Mouse (Mus musculus) fibroblast of lung, adult 2 months (primary cell): Measurements from ENCODE around the gene Rab36.
A peak's percentile ranks its signal among the peaks of the same experiment; 100 is the strongest.

Source experiments
- DNase-seq: peaks from one replicate; pipeline ENCODE4 v3.0.0-alpha.2; 2011; ENCODE audit warnings: low read depth

Gene Rab36

DNA sequence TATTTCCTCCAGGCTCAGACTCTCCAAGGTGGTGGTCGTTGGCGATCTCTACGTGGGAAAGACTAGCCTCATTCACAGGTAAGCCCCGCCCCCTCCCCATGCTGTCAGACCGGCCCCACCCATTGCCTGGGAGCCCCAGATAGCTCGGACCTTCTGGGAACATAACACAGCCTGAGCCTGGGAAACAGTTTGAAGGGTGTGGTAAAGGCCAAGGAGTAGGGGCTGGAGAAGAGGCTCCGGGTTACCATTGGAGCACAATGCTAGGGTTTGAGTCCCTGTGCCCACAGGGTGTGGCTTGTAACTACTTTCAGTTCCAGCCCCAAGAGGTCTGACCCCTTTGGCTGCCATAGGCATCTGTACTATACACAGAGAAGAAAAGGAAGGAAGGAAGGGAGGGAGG lies 7.6 kb downstream of the Rab36 start:
- DNase-seq = no peak

DNA sequence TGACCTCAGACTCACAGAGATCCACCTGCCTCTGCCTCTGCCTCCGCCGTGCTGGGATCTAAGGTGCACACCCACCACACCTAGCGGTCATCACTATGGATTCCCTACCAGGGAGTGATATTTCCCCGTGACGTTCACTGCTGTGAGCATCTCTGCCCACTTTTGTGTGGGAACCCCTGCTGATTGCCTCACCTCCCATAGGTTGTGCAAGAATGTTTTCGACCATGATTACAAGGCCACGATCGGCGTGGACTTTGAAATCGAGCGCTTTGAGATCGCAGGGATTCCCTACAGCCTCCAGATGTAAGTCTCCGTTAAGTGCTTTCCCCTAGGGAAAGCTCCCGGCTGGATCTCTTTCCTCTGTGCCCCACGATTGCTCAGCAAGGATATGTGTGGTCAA lies 9.0 kb downstream of the Rab36 start:
- no peak for DNase-seq

DNA sequence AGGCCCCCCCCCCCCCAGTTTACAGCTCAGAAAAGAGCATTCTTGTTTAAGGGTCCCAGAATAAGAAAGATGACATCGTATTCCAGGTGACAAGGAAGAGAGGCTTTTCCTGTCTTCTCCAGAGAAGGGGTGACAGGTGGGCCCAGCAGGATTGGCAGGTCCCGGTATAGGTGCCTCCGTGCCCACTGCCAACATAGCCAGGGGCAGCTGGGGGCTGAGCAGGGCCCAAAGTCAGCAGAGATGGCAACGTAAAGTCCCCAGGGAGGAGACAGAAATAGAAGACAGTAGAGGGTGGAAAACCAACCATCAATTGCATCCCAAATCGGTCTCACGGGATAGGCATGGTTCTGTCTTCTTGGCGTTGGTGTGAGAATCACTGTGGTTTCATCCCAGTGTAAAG lies 11.9 kb downstream of the Rab36 start:
- DNase-seq = no peak

DNA sequence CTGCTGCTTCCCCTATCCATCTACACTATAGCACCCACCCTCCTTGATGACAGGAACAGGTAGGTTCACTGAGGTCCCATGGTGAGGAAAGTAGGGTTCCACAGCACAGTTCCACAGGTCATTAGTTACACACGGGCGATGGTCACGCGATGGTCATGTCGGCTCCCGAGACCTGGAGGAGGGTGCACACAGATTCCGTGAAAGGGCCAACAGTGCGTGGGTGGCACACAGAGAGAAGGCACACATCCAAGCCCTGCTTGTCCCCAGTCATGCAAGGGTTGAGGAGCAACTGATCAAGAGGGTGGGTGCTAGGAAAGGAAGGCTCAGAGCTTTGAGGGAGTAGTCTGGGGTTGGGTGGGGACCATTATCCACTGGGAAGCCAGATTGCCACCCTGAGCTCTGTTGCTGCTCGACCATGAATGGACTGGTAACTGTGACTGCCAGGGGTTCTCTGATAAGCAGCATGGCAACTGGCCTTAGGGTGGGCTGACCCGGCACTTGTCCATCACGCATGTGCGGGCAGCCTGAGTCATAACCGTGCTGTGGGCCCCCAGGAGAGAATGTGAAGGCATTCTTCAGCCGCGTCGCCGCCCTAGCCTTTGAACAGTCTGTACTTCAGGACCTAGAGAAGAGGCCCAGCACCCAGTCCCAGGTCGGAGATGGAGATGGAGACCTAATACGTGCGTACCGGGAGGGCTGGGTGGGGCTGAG lies 14.7 kb downstream of the Rab36 start:
- no peak for DNase-seq

DNA sequence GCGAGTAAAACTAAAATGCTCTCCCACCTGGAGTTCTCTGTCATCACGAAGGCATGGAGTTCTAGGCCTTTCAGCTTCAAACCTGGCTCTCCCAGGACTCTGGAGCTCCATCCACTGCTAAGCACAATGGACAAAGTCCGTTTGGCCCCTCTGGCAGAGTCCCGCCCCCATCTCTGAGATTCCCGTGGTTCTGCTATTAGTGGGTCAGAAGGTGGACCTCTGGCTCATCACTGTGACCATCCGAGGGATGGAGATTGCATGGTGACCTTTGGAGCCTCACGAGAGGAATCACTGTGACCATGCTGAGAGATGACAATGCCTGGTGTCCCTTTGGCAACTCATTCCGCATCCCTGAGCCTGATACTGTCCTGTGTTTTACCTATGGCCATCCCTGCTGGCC lies 16.0 kb downstream of the Rab36 start:
- DNase-seq = no peak

DNA sequence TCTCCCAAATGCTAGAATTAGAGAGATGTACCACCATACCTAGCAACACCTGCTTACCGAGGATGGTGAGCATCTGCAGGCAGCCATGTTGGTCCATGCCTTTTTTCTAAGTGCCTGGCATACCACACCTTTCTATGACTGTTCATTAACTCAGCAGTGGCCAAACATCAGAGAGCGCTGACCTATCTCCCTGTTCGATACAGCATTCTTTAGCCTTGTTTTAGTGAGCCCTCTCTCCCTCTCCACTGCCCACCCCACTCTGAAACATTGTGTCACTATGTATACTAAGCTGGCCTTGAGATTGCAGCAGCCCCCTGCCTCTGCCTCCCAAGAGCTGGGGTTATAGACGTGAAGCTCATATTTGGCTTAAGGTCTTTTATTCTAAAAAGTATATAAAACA lies 16.8 kb downstream of the Rab36 start:
- DNase-seq = no peak

DNA sequence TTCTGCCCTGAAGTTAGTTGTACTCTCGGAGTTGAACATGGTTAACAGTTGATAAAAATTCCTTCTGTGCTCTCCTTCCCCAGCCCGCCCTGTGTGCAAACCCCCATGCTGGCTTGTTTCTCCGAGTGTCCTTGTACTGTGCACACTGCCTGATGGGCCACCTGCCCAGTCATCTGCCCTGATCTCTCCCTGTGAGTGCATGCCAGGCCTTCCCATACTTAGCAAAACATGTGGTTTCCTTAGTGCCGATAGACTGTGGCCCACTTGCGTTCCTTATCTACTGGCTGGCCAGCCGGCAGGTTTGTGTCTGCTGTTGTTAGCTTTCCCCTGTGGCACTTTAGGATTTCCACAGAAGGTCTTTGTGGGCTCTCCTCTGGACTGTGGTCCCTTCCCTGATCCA lies 17.3 kb downstream of the Rab36 start:
- no peak for DNase-seq

DNA sequence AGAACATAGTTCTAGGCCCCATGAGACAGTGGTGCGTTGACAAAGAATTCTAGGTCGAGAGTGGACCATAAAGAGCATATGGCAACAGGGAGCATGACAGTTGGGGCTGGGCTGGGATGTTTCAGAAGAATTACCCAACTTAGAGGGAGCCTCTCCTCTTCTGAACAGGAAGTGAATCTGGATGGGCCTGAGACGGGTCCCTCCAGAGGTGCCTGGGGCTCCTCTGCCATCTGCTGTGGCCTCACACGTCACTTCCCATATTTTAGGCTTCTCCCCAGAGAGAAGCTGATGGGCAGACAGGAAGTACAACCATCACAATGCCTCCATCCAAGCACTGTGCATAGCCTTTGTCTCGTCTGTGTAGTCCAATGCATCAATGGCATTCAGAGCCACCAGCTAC lies 18.8 kb downstream of the Rab36 start:
- no peak for DNase-seq

DNA sequence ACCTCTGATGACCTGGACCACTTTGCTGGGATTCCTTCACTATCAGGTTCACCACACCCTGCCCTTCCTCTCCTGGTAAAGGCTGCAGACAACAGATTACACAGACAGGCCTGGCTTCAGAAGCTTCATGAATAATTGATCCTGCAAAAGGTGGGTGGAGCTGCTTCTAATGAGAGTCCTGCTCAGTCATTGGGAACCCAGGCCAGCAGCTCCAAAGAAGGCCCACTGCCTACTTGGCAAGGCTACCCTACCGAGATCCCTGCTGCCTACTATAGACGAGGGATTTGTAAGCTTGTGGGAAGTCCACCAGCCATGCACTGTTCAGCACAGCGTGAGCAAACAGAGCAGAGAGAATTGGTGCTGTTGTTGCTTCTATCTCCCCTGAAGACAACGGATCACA lies 19.4 kb downstream of the Rab36 start:
- no peak for DNase-seq

DNA sequence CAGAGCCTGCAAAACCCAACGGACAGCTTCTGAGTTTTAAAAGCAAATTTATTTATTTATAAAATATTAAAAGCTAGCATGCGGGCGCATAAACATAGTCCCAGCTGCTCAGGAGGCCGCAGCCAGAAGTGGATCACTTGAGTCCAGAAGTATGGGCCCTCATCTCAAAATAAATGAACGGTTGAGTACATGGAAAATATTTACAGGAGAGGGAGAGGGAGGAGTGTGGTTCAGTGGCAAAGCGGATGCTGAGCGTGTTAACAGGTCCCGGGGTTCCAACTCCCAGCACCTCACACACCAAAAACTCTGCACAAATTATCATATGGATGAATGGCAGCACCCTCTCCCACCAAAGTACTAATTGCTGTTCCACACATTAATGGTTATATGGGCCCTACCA lies 21.5 kb downstream of the Rab36 start:
- no peak for DNase-seq

DNA sequence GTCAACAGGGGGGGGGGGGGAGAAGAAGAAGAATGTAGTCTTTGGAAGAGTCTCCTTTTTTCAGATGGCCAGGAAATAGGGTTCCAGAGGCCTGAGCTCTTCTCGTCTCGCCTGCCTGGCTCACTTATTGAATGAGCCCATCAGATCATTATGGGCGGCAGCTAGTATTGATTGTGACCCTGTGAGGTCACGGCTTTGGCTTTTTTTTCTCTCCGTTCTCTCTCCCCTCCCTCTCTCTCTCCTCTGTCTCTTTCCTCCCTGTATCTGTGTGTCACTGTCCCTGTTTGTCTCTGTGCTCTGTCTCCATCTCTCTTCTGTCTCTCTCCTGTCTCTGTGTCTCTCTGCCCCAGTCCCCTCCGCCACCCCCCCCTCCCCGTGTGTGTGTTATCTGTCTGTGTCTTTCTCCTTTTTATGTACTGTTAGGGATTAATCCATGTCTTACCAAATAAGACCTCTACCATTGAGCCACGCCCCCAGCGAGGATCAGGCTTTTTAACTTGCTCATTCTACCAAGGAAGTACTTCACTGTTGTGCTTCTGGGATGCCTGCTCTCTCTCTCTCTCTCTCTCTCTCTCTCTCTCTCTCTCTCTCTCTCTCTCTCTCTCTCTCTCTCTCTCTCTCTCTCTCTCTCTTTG lies 22.0 kb downstream of the Rab36 start:
- no peak for DNase-seq

DNA sequence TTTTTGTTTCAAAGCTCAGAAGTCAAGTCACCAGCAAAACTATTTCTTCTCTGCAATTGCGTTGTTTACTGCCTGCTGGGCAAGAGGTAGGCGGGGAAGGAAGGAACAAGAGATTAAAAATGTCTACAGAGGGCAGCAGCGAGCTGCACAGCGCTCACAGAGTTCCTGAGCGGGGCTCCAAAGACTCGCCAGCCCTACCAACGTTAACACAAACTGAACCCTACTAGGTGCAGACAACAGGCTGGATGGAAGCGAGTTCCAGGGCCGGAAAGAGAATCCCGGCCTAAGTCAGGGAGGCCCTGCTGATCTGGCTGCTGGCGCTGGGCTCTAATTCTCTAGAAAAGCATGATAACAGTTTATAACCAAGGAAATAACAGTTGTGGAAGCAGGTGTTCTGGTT lies 22.5 kb downstream of the Rab36 start:
- peak; percentile 61 for DNase-seq

DNA sequence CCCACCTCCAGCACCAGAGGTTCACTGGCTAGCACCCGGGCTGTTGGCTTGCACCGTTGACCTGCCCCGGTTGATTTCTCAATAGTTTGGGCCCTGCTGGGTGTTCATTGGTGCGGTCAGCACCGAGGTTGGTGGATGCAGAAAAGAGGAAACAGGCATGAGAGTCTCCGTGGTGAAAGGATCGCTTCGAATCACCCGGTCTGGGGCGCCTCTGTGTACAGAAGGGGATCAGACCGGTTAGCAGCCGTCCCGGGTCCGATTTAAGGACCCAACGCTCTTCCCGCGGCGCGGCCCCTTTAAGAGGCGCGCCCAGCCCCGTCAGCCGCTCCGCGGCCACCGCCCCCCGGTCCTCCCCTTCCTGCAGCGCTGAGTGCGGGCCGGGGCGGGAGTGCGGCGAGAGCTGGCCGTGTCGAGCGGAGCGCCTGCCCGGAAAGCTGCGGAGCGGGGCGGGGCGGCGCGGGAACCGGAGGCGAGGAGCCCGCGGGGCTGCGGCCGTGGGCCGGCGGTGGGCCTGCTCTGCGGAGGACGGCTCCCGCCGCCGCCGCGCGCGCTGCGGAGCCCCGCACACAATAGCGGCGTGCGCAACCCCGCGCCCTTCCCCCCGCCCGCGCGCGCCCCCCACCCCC lies 23.5 kb downstream of the Rab36 start, which contains the start of gene Bcr:
TSS of gene Bcr (plus strand) at position 376 of the 626 bp plus-strand sequence.
- no peak for DNase-seq

DNA sequence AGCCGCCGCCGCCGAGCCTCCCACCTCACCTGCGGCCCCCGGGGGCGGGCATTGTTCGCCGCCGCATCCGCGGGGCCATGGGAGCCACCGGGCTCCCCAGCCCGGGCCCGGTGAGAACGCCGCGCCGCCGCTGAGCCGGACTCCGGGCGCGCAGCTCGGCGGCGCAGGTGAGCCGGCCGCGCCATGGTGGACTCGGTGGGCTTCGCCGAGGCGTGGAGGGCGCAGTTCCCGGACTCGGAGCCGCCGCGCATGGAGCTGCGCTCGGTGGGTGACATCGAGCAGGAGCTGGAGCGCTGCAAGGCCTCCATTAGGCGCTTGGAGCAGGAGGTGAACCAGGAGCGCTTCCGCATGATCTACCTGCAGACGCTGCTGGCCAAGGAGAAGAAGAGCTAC lies 24.0 kb downstream of the Rab36 start:
- DNase-seq = no peak

DNA sequence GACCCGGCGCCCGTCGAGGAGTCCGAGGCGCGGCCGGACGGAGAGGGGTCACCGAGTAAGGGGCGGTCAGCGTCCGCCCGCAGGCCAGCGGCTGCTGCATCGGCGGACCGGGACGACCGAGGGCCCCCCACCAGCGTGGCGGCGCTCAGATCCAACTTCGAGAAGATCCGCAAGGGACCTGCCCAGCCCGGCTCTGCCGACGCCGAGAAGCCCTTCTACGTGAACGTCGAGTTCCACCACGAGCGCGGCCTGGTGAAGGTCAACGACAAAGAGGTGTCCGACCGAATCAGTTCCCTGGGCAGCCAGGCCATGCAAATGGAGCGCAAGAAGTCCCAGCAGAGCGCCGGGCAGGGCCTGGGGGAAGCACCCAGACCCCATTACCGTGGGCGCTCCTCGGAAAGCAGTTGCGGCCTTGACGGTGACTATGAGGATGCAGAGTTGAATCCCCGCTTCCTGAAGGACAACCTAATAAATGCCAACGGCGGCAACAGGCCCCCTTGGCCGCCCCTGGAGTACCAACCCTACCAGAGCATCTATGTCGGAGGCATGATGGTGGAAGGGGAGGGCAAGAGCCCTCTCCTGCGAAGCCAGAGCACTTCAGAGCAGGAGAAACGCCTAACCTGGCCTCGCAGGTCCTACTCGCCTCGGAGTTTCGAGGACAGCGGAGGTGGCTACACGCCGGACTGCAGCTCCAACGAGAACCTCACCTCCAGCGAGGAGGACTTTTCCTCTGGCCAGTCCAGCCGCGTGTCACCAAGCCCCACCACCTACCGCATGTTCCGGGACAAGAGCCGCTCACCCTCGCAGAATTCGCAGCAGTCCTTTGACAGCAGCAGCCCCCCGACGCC lies 24.7 kb downstream of the Rab36 start:
- no peak for DNase-seq

DNA sequence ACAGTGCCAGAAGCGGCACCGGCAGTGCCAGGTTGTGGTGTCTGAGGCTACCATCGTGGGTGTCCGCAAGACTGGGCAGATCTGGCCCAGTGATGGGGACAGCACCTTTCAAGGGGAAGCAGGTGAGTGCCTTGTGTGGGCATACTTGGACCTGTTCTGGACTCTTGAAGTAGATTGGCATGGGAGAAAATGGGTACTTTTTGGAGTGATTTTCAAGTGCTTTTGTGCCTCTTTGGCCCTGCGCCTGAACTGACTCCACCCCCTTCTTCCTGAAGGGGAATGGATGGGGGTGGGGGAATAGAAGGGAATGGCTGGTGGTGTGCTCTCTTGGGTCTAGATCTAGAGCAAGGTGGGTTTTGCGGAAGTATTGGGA lies 25.3 kb downstream of the Rab36 start:
- no peak for DNase-seq

DNA sequence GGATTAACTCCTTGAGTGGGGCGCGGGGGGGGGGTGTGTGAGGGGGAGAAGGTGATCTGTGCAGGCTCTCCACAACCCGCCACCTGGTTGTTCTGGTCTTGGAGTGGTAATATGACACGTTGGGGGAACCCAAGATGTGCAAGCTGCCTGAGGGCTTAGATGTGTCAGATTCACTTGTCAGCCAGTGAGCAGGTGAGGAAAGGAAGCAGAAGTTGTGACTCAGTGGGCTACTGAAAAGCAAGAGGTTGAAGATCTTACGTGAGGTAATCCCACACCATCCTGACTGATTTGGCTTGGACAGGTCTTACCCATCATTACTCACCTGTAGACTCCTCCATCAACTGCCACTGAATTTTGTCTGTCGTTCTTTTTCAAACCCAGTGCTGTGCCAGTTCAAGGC lies 25.8 kb downstream of the Rab36 start:
- no peak for DNase-seq

DNA sequence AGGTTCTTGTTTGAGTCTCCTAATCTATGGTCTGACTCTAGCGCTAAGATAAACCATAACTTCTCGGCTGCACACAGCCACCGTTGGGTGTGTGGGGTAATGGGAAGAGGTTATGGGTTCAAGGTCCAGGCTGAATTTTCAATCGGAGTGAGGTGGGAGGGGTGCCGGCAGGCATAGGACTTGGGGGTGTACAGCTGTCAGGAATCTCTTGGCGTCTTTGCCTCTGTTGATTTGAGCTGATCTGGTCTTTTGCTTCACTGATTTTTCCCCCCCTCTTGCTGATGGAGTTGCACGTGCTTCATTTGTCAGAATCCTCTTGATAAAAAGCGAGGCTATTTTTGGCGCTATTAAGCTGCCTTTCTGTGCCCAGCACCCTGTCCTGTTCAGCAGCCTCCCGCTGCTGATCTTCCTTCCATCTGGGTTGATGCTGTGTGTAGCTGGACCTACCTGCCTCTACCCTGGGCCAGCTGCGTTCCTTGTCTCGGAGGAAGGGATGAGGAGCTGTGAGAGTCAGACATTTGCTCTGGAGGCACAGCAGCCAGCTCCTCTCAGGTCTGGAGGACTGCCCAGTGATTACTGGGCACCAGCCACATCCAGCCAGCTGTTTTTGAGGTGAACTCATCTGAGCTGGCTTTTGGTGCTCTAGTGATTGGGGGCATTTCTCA lies 26.6 kb downstream of the Rab36 start:
- DNase-seq = no peak

DNA sequence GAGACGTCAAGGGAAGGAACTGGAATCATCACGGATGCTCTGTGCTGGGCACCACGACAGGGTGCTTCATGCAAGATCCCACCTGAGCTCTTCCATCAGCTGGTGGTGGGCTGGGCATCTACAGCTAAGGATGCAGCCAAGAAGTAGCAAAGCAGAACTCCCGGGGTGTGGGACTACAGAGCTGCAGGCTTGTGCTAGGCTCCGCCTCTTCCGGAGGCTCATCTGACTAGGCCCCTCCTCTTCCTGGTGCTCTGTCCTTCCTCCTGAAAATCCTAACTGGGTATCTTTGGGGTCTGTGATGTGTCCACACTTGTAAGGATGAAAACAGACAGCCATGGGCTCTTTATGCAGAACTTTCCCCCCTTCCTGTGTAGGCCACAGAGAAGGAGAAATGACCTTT lies 28.8 kb downstream of the Rab36 start:
- no peak for DNase-seq

DNA sequence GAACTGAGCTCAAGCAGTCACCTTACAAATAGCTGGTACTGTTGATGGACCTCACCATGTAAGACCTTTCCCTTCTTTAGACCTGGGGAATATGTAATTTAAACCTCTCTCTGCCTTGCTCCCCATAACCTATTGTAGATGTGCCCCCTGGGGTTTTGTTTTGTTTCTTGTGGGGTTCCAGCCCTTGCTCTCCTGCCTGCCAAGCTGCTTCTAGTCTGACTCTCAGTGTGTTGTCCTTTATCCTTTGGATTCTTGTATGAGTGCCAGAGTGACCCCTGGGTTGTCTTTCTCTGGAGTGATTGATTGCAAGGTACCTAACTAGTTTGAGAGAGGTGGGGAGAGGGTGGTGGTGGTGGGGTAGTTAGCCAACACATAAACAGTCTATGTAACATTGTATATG lies 30.6 kb downstream of the Rab36 start:
- no peak for DNase-seq

DNA sequence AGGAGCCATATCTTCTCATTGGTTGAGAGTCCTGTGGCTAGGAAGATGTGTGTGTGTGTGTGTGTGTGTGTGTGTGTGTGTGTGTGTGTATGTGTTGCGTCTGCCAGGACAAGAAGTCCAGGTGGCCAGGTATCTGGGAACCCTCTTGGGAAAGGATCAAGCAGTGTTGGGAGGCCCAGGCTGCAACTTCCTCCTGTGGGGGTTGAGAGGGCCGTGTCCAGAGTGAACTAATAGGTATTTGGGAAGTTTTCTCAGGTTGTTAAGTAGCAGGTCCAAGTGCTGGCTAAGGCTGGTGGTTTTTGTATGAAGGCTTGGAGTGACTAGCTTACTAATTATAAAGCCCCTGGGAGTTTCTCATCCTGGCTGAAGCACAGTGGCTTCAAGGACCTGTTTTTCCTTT lies 31.2 kb downstream of the Rab36 start:
- no peak for DNase-seq

DNA sequence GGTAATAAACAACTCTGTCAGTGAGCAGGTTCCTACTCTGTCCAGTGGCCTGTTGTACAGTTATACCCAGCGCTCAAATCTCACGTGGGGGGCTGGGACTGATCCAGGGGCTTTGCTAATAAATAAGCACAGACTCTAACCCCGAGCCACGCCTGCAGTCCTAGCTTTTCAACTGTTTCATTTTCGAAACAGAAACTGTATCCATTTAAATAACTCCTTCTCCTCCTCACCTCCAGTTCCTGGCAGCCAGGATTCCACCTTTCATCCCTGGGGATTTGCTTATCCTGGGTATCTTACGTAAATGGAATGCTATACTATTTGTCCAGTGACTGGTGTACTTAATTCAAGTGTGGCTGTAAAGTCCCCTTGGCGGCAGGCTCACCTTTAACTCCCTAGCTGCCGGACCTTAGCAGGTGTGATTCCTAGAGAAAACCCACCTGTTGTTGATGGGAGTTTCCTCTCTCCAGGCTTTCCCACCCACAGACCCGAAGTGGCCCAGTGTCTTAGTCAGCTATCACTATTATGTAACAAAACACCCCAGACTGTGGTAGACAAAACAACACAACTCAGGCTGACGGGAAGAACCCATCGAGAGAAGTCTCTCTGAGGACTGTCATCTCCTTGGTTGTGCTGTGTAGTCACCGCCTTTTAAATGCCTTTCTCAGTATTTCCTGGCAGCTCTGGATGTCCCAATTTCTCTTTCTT lies 31.9 kb downstream of the Rab36 start:
- no peak for DNase-seq
